Mouse (Mus musculus) megakaryocyte, embryonic 14.5 days (primary cell): ENCODE measurements around the gene Smco4.

Source experiments
- FLI1 ChIP-seq: IDR thresholded peaks from 2 replicates; pipeline ENCODE4 v1.6.1; 2012; ENCODE audit warnings: low read length, inconsistent platforms, mixed read lengths
- GATA1 ChIP-seq: IDR thresholded peaks from 3 replicates; pipeline ENCODE4 v1.6.1; 2012; ENCODE audit warnings: mixed read lengths, low read length, inconsistent platforms, borderline replicate concordance

- TF ChIP-seq GATA1 (no peak), FLI1 (no peak)
These were observed 2.7 kb upstream of the Smco4 start for GRCm38 (mm10) chr9:15490331-15491100.
